Mouse (Mus musculus) midbrain, embryonic 16.5 days (tissue): ENCODE data around the gene Capn11. TPM values are rescaled to one million over a fixed set of nuclear protein-coding genes. Genes with fewer than 3 reads are reported as not detected.
A peak's percentile ranks its signal among the peaks of the same experiment; 100 is the strongest.

ENCODE experiments used
- ATAC-seq: fragments of 200-750 bp; cut with Nextera tagmentation; 2 replicates; pipeline ENCODE4 v1.8.0; 2017; ENCODE audit warnings: moderate TSS enrichment
- H3K27ac ChIP-seq: fragments of 300-500 bp; sonication (generic); 2 replicates; pipeline ENCODE4 v1.5.1; 2014; ENCODE audit warnings: mild to moderate bottlenecking, low read length, mixed read lengths
- H3K27me3 ChIP-seq: fragments of 300-500 bp; sonication (generic); 2 replicates; pipeline ENCODE4 v1.6.1; 2014; ENCODE audit warnings: low read depth, low read length, mixed read lengths; ENCODE audit not compliant: control insufficient read depth, insufficient read depth
- H3K36me3 ChIP-seq: fragments of 300-500 bp; sonication (generic); 2 replicates; pipeline ENCODE4 v1.6.1; 2014; ENCODE audit warnings: mild to moderate bottlenecking, low read length, moderate library complexity, mixed read lengths; ENCODE audit not compliant: control insufficient read depth, insufficient read depth
- H3K4me1 ChIP-seq: fragments of 300-500 bp; sonication (generic); 2 replicates; pipeline ENCODE4 v1.6.1; 2014; ENCODE audit warnings: mild to moderate bottlenecking, low read length, mixed read lengths; ENCODE audit not compliant: control insufficient read depth, insufficient read depth
- H3K4me2 ChIP-seq: fragments of 300-500 bp; sonication (generic); 2 replicates; pipeline ENCODE4 v1.6.1; 2014; ENCODE audit warnings: mild to moderate bottlenecking, low read length, mixed read lengths
- H3K4me3 ChIP-seq: fragments of 300-500 bp; sonication (generic); 2 replicates; pipeline ENCODE4 v1.5.1; 2014; ENCODE audit warnings: low read depth, mild to moderate bottlenecking, low read length, moderate library complexity, mixed read lengths
- H3K9ac ChIP-seq: fragments of 300-500 bp; sonication (generic); 2 replicates; pipeline ENCODE4 v1.6.1; 2014; ENCODE audit warnings: low read depth, low read length, mixed read lengths
- H3K9me3 ChIP-seq: fragments of 300-500 bp; sonication (generic); replicated peaks from 2 replicates; pipeline ENCODE4 v1.6.1; 2014; ENCODE audit warnings: mild to moderate bottlenecking, low read length, mixed read lengths; ENCODE audit not compliant: control insufficient read depth, poor library complexity, severe bottlenecking
- WGBS: fragments of 180-500 bp; shearing (Covaris S2); extraction: QIAGEN DNeasy Blood & Tissue Kit; methylation state at CpG from one replicate; pipeline ENCODE4 v1.1.7; 2014; 5-methylcytosine and 5-hydroxymethylcytosine counted together
- polyA plus RNA-seq: library from polyadenylated mRNA; unstranded; fragments of >200 nt; fragmentation: Nextera tagmentation; extraction: Ambion mirVana; gene quantifications from 2 replicates; pipeline ENCODE4 v1.2.1, GENCODE M21; 2015

Gene Capn11
- polyA plus RNA-seq, 1 experiment from 2014 or later, result 0.89 TPM

DNA sequence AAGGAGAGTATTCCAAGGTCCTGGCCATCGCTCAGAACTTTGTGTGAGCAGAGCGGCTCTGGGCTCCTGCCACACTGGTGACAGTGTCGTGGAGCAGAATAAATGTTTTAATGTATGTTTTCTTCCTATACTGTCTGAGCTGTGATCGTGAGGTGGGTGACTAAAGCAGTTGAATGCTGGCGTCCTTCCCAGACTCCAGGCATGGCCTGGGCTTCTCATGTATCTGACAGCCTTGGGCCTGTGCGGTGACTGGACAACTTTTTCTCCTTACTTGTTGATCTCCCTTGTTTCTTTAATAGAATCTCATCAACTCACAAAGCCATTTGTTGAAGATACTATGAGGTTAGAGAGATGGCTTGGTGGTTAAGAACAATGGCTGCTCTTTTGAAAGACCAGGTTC lies 39.2 kb upstream of the Capn11 start:
- H3K27ac ChIP-seq, result no peak overlapping the region
- H3K4me2 ChIP-seq, result no peak overlapping the region
- H3K9ac ChIP-seq, result no peak overlapping the region
- H3K36me3 ChIP-seq, result peaks cover 6% of the 10 kb centered on the region
- ATAC-seq, result no peak
- no peaks in the 10 kb centered on the region for H3K4me1 ChIP-seq
- H3K9me3 ChIP-seq, result no peaks in the 10 kb centered on the region
- no peak overlapping the region for H3K4me3 ChIP-seq
- no peaks in the 10 kb centered on the region for H3K27me3 ChIP-seq
- 92% methylated on average over 6 of the region's 6 CpGs for WGBS

DNA sequence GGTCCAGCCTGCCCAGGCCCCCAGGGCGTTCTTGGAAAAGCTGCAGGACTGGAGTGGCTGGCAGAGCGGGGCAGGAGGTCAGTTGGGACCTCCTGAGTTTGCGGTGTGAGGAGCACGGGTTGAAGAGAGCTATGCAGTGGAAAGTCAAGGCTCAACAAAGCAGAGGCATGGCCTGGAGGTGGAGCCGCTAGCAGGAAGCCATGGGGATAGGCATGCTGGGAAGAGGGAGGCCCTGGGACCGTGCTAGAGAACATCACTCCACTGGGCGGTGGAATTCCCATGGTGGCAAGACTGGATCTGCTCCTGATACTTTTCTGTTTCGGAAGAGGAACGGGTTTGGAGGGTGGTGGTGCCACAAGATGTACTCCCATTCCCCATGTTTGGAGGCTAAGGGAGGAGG lies 37.9 kb upstream of the Capn11 start:
- H3K4me3 ChIP-seq, result no peak overlapping the region
- no peak overlapping the region for H3K9ac ChIP-seq
- no peak overlapping the region for H3K4me2 ChIP-seq
- H3K27ac ChIP-seq, result no peak overlapping the region
- no peaks in the 10 kb centered on the region for H3K27me3 ChIP-seq
- H3K9me3 ChIP-seq, result no peaks in the 10 kb centered on the region
- ATAC-seq, result no peak
- peaks cover 6% of the 10 kb centered on the region for H3K36me3 ChIP-seq
- H3K4me1 ChIP-seq, result no peaks in the 10 kb centered on the region
- 94% methylated on average over 9 of the region's 9 CpGs for WGBS

DNA sequence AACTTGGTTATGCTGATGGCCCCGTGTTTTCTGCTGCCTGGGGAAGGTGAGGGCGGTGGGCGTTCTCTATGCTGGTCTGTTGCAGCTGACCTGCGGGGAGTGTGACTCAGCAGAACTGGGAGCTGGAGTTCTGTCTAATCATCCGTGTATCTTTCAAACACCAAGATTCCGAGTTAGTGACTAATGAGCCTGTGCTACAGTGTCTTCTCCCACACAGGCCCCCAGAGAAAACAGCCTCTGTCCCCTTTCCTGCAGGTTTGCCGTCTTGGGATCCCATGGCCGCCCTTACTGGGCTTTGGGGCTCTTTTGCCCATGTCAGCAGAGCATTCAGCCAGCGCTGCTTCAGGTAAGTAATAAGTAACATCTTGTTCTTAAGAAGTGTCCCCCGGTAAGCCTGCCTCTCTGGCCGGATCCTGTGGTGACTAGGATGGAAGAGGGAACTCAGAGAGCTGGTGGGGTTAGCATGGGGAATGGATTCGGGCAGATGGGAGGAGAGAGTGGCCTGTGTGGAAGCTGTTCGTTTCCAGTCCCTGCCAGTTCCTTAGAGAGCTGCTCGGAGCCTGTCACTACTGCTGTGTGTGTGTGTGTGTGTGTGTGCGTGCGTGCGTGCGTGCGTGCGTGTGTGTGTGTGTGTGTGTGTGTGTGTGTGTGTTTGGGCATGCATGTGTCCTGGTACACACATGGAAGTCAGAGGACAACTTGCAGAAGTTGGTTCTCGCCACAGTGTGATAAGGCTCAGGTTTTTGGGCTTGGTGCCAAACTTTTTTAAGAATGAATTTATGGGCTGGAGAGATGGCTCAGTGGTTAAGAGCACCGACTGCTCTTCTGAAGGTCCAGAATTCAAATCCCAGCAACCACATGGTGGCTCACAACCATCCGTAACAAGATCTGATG lies 36.3 kb upstream of the Capn11 start:
- no peak overlapping the region for H3K4me3 ChIP-seq
- H3K9ac ChIP-seq, result no peak overlapping the region
- 76% methylated on average over 19 of the region's 23 CpGs for WGBS
- H3K36me3 ChIP-seq, result peaks cover 6% of the 10 kb centered on the region
- H3K27ac ChIP-seq, result no peak overlapping the region
- H3K27me3 ChIP-seq, result no peaks in the 10 kb centered on the region
- H3K4me1 ChIP-seq, result no peaks in the 10 kb centered on the region
- H3K4me2 ChIP-seq, result no peak overlapping the region
- no peak for ATAC-seq
- H3K9me3 ChIP-seq, result no peaks in the 10 kb centered on the region

DNA sequence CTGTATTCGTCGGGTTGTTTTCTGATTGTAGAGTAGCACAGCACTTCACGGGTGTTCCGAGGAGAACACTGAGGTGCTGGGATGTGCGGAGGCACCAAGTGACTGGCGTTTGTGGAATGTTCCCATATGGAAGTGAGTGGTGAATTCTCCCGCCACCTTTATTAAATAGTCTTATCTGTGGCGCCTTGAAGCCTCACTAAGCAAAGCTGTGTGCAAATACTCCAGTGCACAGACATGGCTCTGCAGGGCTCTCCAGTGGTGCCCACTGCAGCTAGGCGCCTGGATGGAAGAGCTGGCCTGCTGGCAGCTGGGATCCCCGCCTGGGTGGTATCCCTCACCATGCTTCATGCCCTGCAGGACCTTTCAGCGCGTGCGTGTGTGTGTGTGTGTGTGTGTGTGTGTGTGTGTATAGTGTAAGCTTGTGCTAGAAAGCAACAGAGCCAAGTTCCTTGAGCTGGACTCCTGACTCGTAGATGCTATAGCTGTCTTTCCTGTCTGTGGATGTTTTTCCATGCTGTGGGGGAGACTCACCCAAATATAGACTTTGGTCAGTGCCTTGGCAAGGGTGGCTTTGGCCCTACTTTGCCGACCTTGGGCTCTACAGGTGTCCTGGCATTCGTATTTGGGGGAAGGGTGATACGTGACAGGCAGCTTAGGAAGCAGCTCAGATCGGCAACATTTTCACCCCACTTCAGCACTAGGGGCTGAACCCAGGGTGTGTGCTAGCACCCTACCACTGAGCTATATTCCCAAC lies 34.9 kb upstream of the Capn11 start:
- H3K27ac ChIP-seq, result no peak overlapping the region
- H3K9me3 ChIP-seq, result no peaks in the 10 kb centered on the region
- H3K9ac ChIP-seq, result no peak overlapping the region
- ATAC-seq, result no peak
- H3K4me2 ChIP-seq, result no peak overlapping the region
- H3K36me3 ChIP-seq, result peaks cover 6% of the 10 kb centered on the region
- H3K27me3 ChIP-seq, result no peaks in the 10 kb centered on the region
- 86% methylated on average over 16 of the region's 18 CpGs for WGBS
- H3K4me1 ChIP-seq, result no peaks in the 10 kb centered on the region
- H3K4me3 ChIP-seq, result no peak overlapping the region

DNA sequence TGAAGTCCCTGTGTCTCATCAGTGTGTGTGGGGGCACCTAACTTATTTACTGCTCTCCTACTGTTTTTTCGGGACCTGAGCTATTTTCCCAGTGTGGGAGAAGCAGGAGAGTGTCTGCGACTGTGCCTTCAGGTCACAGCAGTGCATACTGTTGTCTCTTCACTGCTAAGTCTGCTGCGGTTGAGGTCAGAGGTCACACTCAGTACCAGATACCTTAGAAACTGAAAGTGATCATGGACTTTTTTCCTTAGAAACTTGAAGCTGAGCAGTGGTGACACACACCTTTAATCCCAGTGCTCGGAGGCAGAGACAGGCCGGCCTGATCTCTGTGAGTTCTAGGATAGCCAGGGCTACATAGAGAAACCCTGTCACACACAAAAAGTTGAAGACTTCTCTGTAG lies 33.0 kb upstream of the Capn11 start:
- WGBS, result 90% methylated on average over 5 of the region's 5 CpGs
- no peaks in the 10 kb centered on the region for H3K36me3 ChIP-seq
- H3K27me3 ChIP-seq, result no peaks in the 10 kb centered on the region
- H3K4me2 ChIP-seq, result no peak overlapping the region
- no peak for ATAC-seq
- H3K4me3 ChIP-seq, result no peak overlapping the region
- H3K9ac ChIP-seq, result no peak overlapping the region
- peaks cover 7% of the 10 kb centered on the region for H3K4me1 ChIP-seq
- no peak overlapping the region for H3K27ac ChIP-seq
- no peaks in the 10 kb centered on the region for H3K9me3 ChIP-seq

DNA sequence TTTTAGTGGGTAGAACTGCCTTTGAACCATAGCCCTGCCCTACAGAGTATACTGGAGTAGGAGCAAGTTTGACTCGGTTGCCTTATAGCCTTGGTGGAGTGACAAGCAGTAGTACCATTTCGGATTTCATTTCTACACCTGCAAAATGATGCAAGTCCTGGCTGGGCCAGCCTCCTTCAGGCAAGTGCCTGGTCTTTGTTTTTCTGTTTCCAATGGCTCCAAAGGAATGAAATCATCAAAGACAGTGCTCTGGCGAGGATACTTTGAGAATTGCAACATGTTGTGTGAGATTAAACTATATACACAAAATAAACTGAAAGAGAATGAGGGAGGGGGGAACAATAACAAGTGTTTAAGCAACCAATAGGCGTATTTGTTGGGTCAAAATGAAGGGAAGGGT lies 30.9 kb upstream of the Capn11 start:
- H3K9ac ChIP-seq, result no peak overlapping the region
- ATAC-seq, result no peak
- WGBS, result 94% methylated on average over 4 of the region's 4 CpGs

DNA sequence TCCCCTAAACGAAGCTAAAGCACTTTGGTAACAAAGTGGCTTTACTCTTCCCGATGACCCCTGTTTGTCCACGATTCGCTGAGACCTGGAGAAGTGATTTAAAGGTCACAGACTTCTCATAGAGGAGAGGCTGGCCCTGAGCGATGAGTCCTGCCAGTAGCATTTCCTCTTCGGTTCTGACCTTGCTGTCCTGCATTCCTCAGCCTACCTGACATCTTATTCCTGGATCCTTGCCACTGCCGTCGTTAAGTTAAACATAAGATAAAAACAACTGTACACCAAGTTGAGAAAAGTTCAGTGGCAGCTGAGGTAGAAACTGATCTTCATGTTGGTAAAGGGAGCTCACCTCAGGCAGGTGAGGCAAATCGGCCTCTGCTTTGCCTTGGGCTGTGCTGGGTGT lies 30.0 kb upstream of the Capn11 start:
- H3K4me3 ChIP-seq, result no peak overlapping the region
- H3K36me3 ChIP-seq, result no peaks in the 10 kb centered on the region
- no peaks in the 10 kb centered on the region for H3K27me3 ChIP-seq
- no peak overlapping the region for H3K4me2 ChIP-seq
- H3K9ac ChIP-seq, result no peak overlapping the region
- H3K9me3 ChIP-seq, result no peaks in the 10 kb centered on the region
- H3K27ac ChIP-seq, result no peak overlapping the region
- 91% methylated on average over 9 of the region's 9 CpGs for WGBS
- no peak for ATAC-seq
- peaks cover 20% of the 10 kb centered on the region for H3K4me1 ChIP-seq

More for the DNA sequence above, 30.9 kb upstream of the Capn11 start:
- H3K4me3 ChIP-seq, result no peak overlapping the region
- no peaks in the 10 kb centered on the region for H3K9me3 ChIP-seq
- H3K27ac ChIP-seq, result no peak overlapping the region
- H3K27me3 ChIP-seq, result no peaks in the 10 kb centered on the region
- no peak overlapping the region for H3K4me2 ChIP-seq
- H3K4me1 ChIP-seq, result peaks cover 13% of the 10 kb centered on the region
- no peaks in the 10 kb centered on the region for H3K36me3 ChIP-seq

DNA sequence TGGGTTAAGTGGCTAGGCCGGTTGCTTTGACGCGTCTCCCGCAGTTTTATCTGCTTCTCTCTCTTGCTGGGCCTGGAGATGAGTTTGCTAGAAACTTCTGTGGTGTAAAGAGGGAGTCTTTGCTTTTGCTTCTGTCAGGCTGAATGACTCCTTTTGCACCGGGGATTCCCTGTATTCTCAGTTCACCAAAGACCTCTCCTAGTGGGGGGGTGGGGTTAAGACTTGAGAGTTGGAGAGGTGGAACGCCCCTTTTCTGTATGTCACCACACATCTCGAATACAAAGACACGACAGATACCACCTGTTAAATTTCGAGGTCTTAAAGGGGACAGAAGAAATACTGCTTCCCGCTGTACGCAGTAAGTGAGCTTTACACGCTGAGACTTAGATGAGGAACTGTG lies 27.6 kb upstream of the Capn11 start, which contains the start of gene Tmem63b:
Gene Tmem63b (minus strand): TSS at position 190 of the 400 bp plus-strand sequence.
- H3K27me3 ChIP-seq, result no peaks in the 10 kb centered on the region
- peak within 1 kb of the TSS; percentile 94 for H3K27ac ChIP-seq
- H3K36me3 ChIP-seq, result no peaks in the 10 kb centered on the region
- H3K9me3 ChIP-seq, result no peaks in the 10 kb centered on the region
- H3K4me3 ChIP-seq, result peak within 1 kb of the TSS; percentile 68
- peak; percentile 16 for ATAC-seq
- peaks cover 29% of the 10 kb centered on the region for H3K4me1 ChIP-seq
- WGBS, result 5% methylated on average over 12 of the region's 12 CpGs
- H3K9ac ChIP-seq, result peak within 1 kb of the TSS; percentile 98
- H3K4me2 ChIP-seq, result peak within 1 kb of the TSS; percentile 84

DNA sequence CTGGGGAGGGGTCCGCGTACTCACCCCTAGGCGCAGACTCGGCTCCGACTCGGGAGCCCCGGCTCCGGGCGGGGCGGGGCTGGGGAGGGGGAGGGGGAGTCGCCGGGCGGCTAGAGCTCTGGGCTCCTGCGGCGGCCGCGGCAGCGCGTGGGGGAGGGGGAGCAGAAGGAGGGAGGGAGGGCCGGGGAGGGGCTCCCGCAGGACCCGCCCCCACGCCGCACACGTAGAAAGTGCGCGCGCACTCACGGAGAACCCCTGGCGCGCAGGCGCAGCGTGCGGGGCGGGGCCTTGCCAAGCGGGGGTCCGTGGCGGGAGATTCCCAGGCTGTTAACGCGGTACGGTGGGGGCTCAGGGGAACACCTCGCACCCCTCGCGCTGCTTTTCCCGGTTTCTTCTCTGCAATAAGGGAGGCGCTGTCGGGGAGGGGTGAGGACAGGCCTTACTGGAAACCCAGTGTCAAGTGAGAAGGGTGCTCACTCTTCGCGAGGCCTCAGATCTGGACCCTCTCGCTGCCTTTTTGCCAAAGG lies 27.0 kb upstream of the Capn11 start, which contains the start of gene Mrpl14:
Gene Mrpl14 (plus strand): TSS at position 230 of the 527 bp plus-strand sequence.
- ATAC-seq, result peak; percentile 82
- Histone ChIP-seq H3K4me1 (peaks cover 29% of the 10 kb centered on the region), H3K36me3 (no peaks in the 10 kb centered on the region), H3K4me2 (peak within 1 kb of the TSS; percentile 84), H3K27ac (peak within 1 kb of the TSS; percentile 94), H3K27me3 (no peaks in the 10 kb centered on the region), H3K9me3 (no peaks in the 10 kb centered on the region), H3K9ac (peak within 1 kb of the TSS; percentile 98), H3K4me3 (peak within 1 kb of the TSS; percentile 68)
- WGBS, result under 1% methylated on average over 32 of the region's 50 CpGs
